Mouse (Mus musculus): ENCODE data around the gene Kctd10. TPM values are rescaled to one million over a fixed set of nuclear protein-coding genes. Genes with fewer than 3 reads are reported as not detected.

The Kctd10 gene
- total RNA-seq, 4 experiments from 2014 or later = 53.3 to 58.4 (median 56.9) TPM

GRCm38 (mm10) chr5:114351490-114351889 is 28.8 kb downstream of the Kctd10 start:
- DNase-seq (ENCODE audit: low spot score in 2 of 2) = no peak

- DNase-seq (ENCODE audit: low spot score in 2 of 2) = no peak
Measured at GRCm38 (mm10) chr5:114347005-114347404, 33.3 kb downstream of the Kctd10 start.

GRCm38 (mm10) chr5:114345538-114345937 is 34.8 kb downstream of the Kctd10 start:
- DNase-seq (ENCODE audit: low spot score in 2 of 2) = no peak

GRCm38 (mm10) chr5:114343612-114344011 is 36.7 kb downstream of the Kctd10 start:
- no peak for DNase-seq (ENCODE audit: low spot score in 2 of 2)

GRCm38 (mm10) chr5:114342996-114343395 is 37.3 kb downstream of the Kctd10 start:
- DNase-seq (ENCODE audit: low spot score in 2 of 2) = no peak

GRCm38 (mm10) chr5:114323791-114324507 is 56.4 kb downstream of the Kctd10 start:
- no peak for DNase-seq (ENCODE audit: low spot score in 2 of 2)

- no peak for DNase-seq (ENCODE audit: low spot score in 2 of 2)
Measured at GRCm38 (mm10) chr5:114323105-114323790, 57.1 kb downstream of the Kctd10 start.

Small RNA genes within 50 kb of the gene (microRNA-seq; reads per million reads assigned to microRNA genes)
- gene Mir7027 = 0 to 0.66 reads per million in 2 experiments

Other genes with a start within 250 kb of the Kctd10 start
- 1 to 10 TPM; 5.5 to 7.8 (median 6.4) TPM for gene Acacb, start 234.0 kb downstream of the Kctd10 start, total RNA-seq (2022)
- not detected for gene Foxn4, start 106.7 kb downstream of the Kctd10 start, total RNA-seq (2022)
- gene Myo1h, start 91.3 kb downstream of the Kctd10 start, total RNA-seq (2022) = 1 to 10 TPM; 2.1 to 2.6 (median 2.4) TPM
- 10 to 100 TPM; 82.5 to 88.8 (median 85.0) TPM for gene Ube3b, start 99 bp upstream of the Kctd10 start, total RNA-seq (2022)
- 10 to 100 TPM; 19.0 to 21.0 (median 19.7) TPM for gene Mmab, start 63.6 kb upstream of the Kctd10 start, total RNA-seq (2022)
- 10 to 100 TPM; 26.6 to 33.4 (median 29.9) TPM for gene Mvk, start 63.8 kb upstream of the Kctd10 start, total RNA-seq (2022)
- gene Fam222a, start 187.5 kb upstream of the Kctd10 start, total RNA-seq (2022) = 10 to 100 TPM in 3 of 4 experiments, 1 to 10 TPM in 1; 8.6 to 12.8 (median 11.6) TPM

Data from left cerebral cortex, adult 8-10 months (tissue).